Mouse (Mus musculus) heart, embryonic 14.5 days (tissue): Measurements from ENCODE around the gene Brwd1. TPM values are rescaled to one million over a fixed set of nuclear protein-coding genes. Genes with fewer than 3 reads are reported as not detected.
"Not testable (repeated sequence)": the region's sequence is repeated elsewhere in the genome, so short reads cannot be mapped to it uniquely, and the experiment has no call there.

Source experiments
- ATAC-seq: fragments of 200-750 bp; cut with Nextera tagmentation; 2 replicates; pipeline ENCODE4 v1.8.0; 2017; ENCODE audit warnings: low read depth, moderate TSS enrichment; ENCODE audit not compliant: insufficient number of reproducible peaks, insufficient read depth, low FRiP score
- H3K27ac ChIP-seq, 2 experiments: fragments of 200-500 bp in 1 of 2; fragments of 300-500 bp in 1 of 2; sonication (generic) in 1 of 2; replicated peaks in 1 of 2; 2 replicates each; pipeline ENCODE4 v1.5.1; 2012 to 2014; ENCODE audit warnings: low read depth in 2 of 2, low read length in 2 of 2, control low read depth in 1 of 2, mild to moderate bottlenecking in 1 of 2, mixed read lengths in 1 of 2; ENCODE audit not compliant: control insufficient read depth in 1 of 2, insufficient read depth in 1 of 2
- H3K27me3 ChIP-seq: fragments of 300-500 bp; sonication (generic); 2 replicates; pipeline ENCODE4 v1.6.1; 2014; ENCODE audit warnings: mild to moderate bottlenecking, low read length, control low read depth; ENCODE audit not compliant: control insufficient read depth, insufficient read depth
- H3K36me3 ChIP-seq: fragments of 300-500 bp; sonication (generic); 2 replicates; pipeline ENCODE4 v1.6.1; 2014; ENCODE audit warnings: mild to moderate bottlenecking, control low read depth, low read length, mixed read lengths; ENCODE audit not compliant: control insufficient read depth, insufficient read depth
- H3K4me1 ChIP-seq, 2 experiments: fragments of 200-500 bp in 1 of 2; fragments of 300-500 bp in 1 of 2; sonication (generic) in 1 of 2; 2 replicates each; pipeline ENCODE4 v1.6.1; 2012 to 2014; ENCODE audit warnings: low read length in 2 of 2, control low read depth in 1 of 2, mixed read lengths in 1 of 2; ENCODE audit not compliant: control insufficient read depth in 2 of 2, insufficient read depth in 2 of 2
- H3K4me2 ChIP-seq: fragments of 300-500 bp; sonication (generic); 2 replicates; pipeline ENCODE4 v1.6.1; 2014; ENCODE audit warnings: mild to moderate bottlenecking, low read length
- H3K4me3 ChIP-seq, 2 experiments: fragments of 200-500 bp in 1 of 2; fragments of 300-500 bp in 1 of 2; sonication (generic) in 1 of 2; 2 replicates each; pipeline ENCODE4 v1.5.1; 2012 to 2014; ENCODE audit warnings: low read length in 2 of 2, mild to moderate bottlenecking in 2 of 2, control low read depth in 1 of 2, low read depth in 1 of 2, moderate library complexity in 1 of 2; ENCODE audit not compliant: control insufficient read depth in 1 of 2, insufficient read depth in 1 of 2
- H3K9ac ChIP-seq: fragments of 300-500 bp; sonication (generic); 2 replicates; pipeline ENCODE4 v1.6.1; 2014; ENCODE audit warnings: mild to moderate bottlenecking, low read length
- H3K9me3 ChIP-seq: fragments of 300-500 bp; sonication (generic); 2 replicates; pipeline ENCODE4 v1.6.1; 2016; ENCODE audit warnings: low read length, control low read depth; ENCODE audit not compliant: control insufficient read depth
- WGBS: fragments of 180-500 bp; shearing (Covaris S2); extraction: QIAGEN DNeasy Blood & Tissue Kit; methylation state at CpG from one replicate; pipeline ENCODE4 v1.1.7; 2014; 5-methylcytosine and 5-hydroxymethylcytosine counted together
- polyA plus RNA-seq: library from polyadenylated mRNA; unstranded; fragments of >200 nt; fragmentation: Nextera tagmentation; extraction: Ambion mirVana; gene quantifications from 2 replicates; pipeline ENCODE4 v1.2.1, GENCODE M21; 2014

Brwd1 gene
- polyA plus RNA-seq, 1 experiment from 2014 or later = 96.9 TPM

- H3K4me1 ChIP-seq = no peaks in the 10 kb centered on the region
- no peaks in the 10 kb centered on the region for H3K27me3 ChIP-seq
- no peak for ATAC-seq
- no peak overlapping the region for H3K27ac ChIP-seq
- H3K4me3 ChIP-seq = no peak overlapping the region
- peaks cover 76% of the 10 kb centered on the region for H3K36me3 ChIP-seq
- 81% methylated on average over 7 of the region's 7 CpGs for WGBS
- no peak overlapping the region for H3K4me2 ChIP-seq
- H3K9me3 ChIP-seq = no peaks in the 10 kb centered on the region
- no peak overlapping the region for H3K9ac ChIP-seq
Observed at GRCm38 (mm10) chr16:95983601-95984000, 98.7 kb downstream of the Brwd1 start.

DNA sequence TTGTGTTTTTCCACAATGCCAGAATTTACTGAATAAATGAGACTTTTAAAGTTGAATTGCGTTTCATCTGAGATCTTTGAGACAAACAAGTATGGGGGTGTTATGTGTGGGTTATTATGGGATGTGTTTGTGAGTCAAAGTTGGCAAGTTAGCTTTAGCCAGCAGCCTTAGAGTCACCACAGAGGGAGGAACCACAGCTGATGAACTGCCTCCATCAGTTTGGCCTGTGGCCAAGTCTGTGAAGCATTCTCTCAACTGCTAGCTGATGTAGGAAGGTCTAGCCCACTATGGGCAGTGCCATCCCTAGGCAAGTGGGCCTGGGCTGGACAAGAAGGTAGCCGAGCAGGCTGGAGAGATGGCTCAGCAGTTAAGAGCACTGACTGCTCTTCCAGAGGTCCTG lies 111.5 kb downstream of the Brwd1 start:
- Histone ChIP-seq H3K36me3 (no peaks in the 10 kb centered on the region), H3K9ac (no peak overlapping the region), H3K4me2 (no peak overlapping the region), H3K9me3 (no peaks in the 10 kb centered on the region), H3K4me1 (no peaks in the 10 kb centered on the region), H3K27me3 (no peaks in the 10 kb centered on the region), H3K27ac (no peak overlapping the region), H3K4me3 (no peak overlapping the region)
- 67% methylated on average over 2 of the region's 2 CpGs for WGBS
- no peak for ATAC-seq

DNA sequence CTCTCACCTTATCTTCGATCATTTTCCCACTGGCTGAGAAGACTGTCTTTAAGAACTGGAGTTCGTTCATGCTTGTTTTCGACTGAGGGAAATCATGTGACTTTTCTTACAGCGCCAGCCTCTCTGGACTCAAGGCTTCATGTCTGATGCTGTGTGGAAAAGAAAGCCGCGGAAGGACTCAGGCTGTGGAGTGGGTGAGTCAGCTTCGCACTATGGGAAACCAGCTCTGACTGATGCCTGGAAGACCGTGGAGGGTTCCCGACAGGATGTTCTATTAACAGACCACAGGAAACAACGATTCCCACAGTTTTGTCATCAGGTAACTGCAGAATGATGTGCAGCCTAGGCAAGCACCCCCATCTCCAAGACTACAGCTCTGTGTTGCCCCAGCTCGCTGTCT lies 114.9 kb downstream of the Brwd1 start:
- H3K4me1 ChIP-seq = 0 out of 4 replicates have a peak, but pooled peaks cover 0 to 2% of the 10 kb centered on the region in 2 experiments
- no peak overlapping the region for H3K9ac ChIP-seq
- no peaks in the 10 kb centered on the region for H3K27me3 ChIP-seq
- 58% methylated on average over 11 of the region's 11 CpGs for WGBS
- H3K27ac ChIP-seq = no peak overlapping the region
- H3K4me3 ChIP-seq = no peak overlapping the region
- no peak for ATAC-seq
- no peaks in the 10 kb centered on the region for H3K36me3 ChIP-seq
- no peaks in the 10 kb centered on the region for H3K9me3 ChIP-seq
- H3K4me2 ChIP-seq = no peak overlapping the region

GRCm38 (mm10) chr16:95964427-95965023 lies 117.8 kb downstream of the Brwd1 start:
- Histone ChIP-seq H3K36me3 (no peaks in the 10 kb centered on the region), H3K27me3 (no peaks in the 10 kb centered on the region), H3K4me1 (0 out of 4 replicates have a peak, but pooled peaks cover 0 to 2% of the 10 kb centered on the region in 2 experiments), H3K9ac (no peak overlapping the region), H3K27ac (no peak overlapping the region), H3K9me3 (no peaks in the 10 kb centered on the region), H3K4me2 (peak overlapping the region; percentile 39), H3K4me3 (no peak overlapping the region)
- 29% methylated on average over 11 of the region's 11 CpGs for WGBS
- no peak for ATAC-seq

- H3K4me3 ChIP-seq, H3K27me3 ChIP-seq, ATAC-seq, H3K4me1 ChIP-seq, H3K27ac ChIP-seq, H3K9ac ChIP-seq, H3K36me3 ChIP-seq, H3K9me3 ChIP-seq, H3K4me2 ChIP-seq: not testable (repeated sequence)
- 62% methylated on average over 1 of the region's 1 CpGs for WGBS
Observed at GRCm38 (mm10) chr16:95961484-95961883, 120.8 kb downstream of the Brwd1 start.

GRCm38 (mm10) chr16:95960689-95961088 lies 121.6 kb downstream of the Brwd1 start:
- 88% methylated on average over 2 of the region's 2 CpGs for WGBS
- H3K27ac ChIP-seq, H3K27me3 ChIP-seq, ATAC-seq, H3K36me3 ChIP-seq, H3K9me3 ChIP-seq, H3K9ac ChIP-seq, H3K4me3 ChIP-seq, H3K4me1 ChIP-seq, H3K4me2 ChIP-seq: not testable (repeated sequence)

DNA sequence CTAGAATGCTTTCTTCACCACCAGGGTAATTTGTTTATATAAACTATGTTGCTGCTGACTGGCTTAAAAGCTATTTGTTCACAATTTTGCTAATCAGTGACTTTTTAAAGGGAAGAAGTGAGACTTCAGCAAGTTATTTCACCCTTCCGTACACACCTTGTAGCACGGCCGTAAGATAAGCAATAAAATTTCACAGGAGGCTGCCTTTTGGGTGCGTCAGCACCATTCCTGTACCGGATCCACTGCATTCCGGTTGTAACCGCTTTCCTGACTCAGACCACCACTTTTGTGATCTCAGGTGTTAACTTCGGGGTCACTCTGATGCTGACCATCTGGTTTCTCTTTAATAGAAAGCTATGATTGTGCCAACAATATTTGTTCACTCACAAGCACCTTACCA lies 124.2 kb downstream of the Brwd1 start:
- Histone ChIP-seq H3K9me3 (0 out of 2 replicates have a peak, but pooled peaks cover 4% of the 10 kb centered on the region), H3K4me3 (no peak overlapping the region), H3K27ac (no peak overlapping the region), H3K4me2 (no peak overlapping the region), H3K36me3 (no peaks in the 10 kb centered on the region), H3K9ac (no peak overlapping the region), H3K4me1 (no peaks in the 10 kb centered on the region), H3K27me3 (no peaks in the 10 kb centered on the region)
- no peak for ATAC-seq
- 81% methylated on average over 8 of the region's 8 CpGs for WGBS

DNA sequence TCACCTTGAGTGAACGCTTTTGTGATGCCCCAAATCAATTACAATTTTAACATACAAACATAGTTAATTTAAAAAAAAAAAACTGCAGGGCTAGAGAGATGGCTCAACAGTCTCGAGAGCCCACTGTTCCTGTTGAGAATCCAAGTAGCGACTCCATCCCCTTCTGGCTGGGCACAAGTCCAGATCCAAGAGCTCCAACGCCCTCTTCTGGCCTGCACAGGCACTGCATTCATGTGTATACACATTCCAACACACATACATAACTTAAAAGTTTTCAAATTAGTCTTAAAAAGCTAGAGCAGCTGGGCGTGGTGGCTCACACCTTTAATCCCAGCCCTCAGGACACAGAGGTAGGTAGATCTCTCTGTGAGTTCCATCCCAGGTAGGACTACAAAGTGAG lies 125.7 kb downstream of the Brwd1 start:
- Histone ChIP-seq H3K4me3 (no peak overlapping the region), H3K9me3 (0 out of 2 replicates have a peak, but pooled peaks cover 4% of the 10 kb centered on the region), H3K4me1 (no peaks in the 10 kb centered on the region), H3K27ac (no peak overlapping the region), H3K4me2 (no peak overlapping the region), H3K36me3 (no peaks in the 10 kb centered on the region), H3K9ac (no peak overlapping the region), H3K27me3 (no peaks in the 10 kb centered on the region)
- 60% methylated on average over 5 of the region's 5 CpGs for WGBS
- no peak for ATAC-seq
